Mouse (Mus musculus): Measurements from ENCODE around the gene Islr2.
"Not testable (repeated sequence)": the region's sequence is repeated elsewhere in the genome, so short reads cannot be mapped to it uniquely, and the experiment has no call there.

Gene Islr2

GRCm38 (mm10) chr9:58203516-58204447 is at the start of gene Islr2, which contains the start of gene Islr:
TSS of gene Islr2 (minus strand) at chr9:58204319.
TSS of gene Islr (minus strand) at chr9:58204306.
- peak; percentile 60 to 75 for DNase-seq

DNA sequence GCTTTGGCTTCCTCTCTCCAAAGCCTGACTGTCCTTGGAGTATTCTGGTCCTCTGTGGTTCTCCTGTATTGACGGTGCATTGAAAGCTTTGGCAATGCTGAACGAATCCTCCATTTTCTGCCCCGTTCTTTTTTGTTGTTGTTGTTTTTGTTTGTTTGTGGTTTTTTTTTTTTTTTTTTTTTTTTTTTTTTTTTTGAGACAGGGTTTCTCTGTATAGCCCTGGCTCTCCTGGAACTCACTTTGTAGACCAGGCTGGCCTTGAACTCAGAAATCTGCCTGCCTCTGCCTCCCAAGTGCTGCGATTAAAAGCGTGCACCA is 49.6 kb upstream of the Islr2 start:
- not testable (repeated sequence) for DNase-seq

GRCm38 (mm10) chr9:58253033-58253804 is 49.1 kb upstream of the Islr2 start, which contains the start of gene Stoml1:
TSS of gene Stoml1 (plus strand) at chr9:58253164.
- DNase-seq: peak; percentile 97 to 98

DNA sequence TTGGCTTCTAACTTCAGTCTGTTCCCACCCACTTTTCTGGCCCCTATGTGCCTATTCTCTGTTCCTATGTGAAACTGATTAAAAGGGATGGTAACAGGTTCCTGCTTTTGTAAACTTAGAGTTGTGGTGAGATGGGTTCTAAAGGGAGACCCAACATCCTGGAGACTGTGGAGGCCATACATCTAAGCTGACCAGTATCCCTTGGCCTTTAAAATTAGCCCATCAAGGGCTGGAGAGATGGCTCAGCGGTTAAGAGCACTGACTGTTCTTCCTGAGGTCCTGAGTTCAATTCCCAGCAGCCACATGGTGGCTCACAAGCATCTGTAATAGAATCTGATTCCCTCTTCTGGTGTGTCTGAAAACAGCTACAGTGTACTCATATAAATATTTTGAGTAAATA is 46.6 kb upstream of the Islr2 start:
- not testable (repeated sequence) for DNase-seq

GRCm38 (mm10) chr9:58250322-58250721 is 46.2 kb upstream of the Islr2 start:
- DNase-seq: no peak

- peak; percentile 83 to 85 for DNase-seq
Observed at GRCm38 (mm10) chr9:58249592-58250192, 45.6 kb upstream of the Islr2 start, which contains the start of gene Pml. TSS of gene Pml (minus strand) at chr9:58249786.

- DNase-seq: no peak
Observed at GRCm38 (mm10) chr9:58248746-58249413, 44.8 kb upstream of the Islr2 start.

DNA sequence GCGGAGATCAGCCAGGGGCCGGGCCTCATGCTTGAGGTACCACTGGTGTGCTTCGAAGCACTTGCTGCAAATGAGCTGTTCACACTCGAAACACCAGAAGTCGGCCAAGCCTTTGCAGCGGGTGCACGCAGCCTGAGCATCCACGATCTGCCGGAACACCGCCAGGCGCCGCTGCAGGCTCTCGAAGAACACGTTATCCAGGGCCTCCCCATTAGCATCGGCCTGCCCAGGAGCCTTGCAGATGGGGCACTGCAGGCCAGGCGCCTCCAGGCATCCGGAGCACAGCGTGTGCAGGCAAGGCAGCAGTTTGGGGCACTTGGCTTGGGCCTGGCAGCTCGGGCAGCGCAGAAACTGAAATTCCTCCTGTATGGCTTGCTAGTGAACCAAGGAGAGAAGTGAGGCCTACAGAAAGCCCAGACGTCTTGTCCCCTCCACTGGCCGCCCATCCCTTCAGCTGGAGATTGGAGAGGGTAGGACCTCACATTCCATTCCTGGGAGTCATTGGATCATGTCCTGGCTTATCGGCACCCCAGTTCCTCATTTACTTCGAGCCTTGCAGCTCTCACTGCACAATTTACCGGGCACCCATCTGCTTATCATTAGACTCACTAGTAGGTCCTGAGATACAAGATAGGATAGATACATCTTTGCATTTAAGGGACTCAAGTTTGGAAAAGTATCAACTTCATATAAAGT is 43.1 kb upstream of the Islr2 start:
- DNase-seq: peak; percentile 82 to 83

DNA sequence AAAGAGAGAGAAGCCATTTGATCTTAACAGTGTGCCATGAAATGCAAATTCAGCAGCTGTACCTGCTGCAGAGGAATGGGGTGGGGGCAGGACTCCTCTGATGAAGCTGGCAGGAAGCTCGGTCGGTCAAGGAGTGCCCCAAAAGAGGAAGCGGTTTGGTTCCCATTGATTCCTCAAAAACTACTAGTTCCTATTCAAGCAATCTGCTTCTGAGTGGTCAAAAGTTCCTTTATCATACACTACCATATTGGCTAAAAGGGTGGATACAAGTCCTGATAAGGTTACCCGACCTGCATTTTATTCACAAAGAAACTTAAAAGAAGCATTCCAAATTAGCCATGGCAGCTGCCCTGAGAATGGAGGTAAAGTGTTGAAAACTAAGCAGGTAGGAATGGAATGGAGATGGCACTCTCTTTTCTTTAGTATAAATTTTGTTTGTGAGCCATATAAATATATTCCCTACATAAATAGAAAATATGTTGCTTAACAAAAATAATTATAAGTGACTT is 42.0 kb upstream of the Islr2 start:
- no peak for DNase-seq

GRCm38 (mm10) chr9:58243696-58244095 is 39.6 kb upstream of the Islr2 start:
- DNase-seq: no peak

GRCm38 (mm10) chr9:58242696-58243095 is 38.6 kb upstream of the Islr2 start:
- no peak for DNase-seq

DNA sequence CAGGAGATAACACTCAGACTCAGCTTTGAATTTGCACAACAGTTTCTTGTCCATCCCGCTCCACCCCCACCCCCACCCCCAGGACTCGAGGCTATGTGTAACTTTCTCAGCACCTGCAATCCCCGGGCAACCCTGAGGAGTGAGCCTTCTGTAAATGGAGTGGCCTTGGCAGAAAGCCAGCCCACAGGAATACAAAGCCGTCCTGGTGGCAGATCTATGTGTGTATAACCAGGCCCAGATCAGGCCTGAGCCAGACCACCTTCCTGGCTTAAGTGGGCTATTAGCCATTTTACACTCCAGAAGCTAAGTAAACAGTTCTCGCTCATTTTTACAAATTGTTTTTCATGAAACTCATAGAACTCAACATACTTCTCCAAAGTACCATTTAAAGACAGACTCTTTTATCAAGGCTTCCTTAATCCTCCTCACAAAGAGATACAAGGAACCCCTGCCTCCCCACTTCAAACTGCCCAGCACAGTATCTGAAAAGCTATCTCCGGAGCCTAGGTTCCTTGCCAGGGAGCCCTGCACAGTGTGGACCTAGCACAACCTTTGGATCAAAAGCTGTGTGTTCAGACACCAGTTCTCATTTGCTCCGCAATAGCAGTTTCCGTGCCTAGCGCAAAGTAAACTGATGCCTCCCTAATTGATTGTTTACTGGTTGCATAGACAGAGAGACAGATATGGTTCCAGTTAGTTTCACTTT is 37.8 kb upstream of the Islr2 start:
- peak; percentile 75 to 84 for DNase-seq

DNA sequence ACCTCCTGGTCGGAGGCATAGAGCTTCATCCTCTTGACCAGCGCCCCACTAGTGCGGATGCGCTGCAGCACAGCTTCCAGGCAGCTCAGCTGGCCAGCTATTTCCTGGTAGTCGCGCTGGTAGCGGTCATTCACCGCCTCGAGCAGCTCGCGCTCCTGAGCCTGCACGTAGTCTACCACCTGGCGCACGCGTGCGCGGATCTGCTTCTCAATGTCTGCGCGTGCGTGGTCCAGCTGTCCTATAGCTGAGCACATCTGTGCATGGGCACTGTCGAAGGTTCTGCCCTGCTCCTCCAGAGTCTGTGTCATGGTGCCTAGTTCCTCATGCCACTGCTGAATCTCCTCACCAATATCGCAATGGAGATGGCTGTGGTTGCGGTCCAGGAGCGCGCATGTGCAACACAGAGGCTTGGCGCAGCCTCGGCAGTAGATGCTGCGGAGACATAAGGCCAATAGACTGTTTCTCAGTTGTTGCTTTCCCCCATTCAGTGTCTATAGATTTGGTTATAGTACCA is 30.4 kb upstream of the Islr2 start:
- DNase-seq: no peak

DNA sequence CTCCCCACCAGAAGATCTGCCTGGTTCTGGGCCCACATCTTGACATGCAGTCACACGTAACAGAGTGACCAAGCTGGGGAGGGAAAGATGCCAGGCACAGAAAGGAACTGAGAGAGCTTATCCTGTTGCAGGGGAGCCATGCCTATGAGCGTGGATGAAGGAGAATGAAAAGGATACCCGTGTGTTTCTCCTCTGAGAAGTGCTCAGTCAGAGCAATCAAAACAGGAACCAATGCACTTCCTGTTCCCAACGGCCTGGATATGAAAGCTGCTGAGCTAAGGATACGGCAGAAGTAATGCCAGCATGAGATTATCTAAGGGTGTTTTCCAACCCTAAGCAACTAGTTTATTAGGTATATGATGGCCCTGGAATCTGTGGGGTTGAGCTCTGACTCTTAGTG is 28.3 kb upstream of the Islr2 start:
- peak in 1 of 2 experiments; percentile 33 for DNase-seq

- DNase-seq: no peak
Observed at GRCm38 (mm10) chr9:58231746-58232145, 27.6 kb upstream of the Islr2 start.

- no peak for DNase-seq
Observed at GRCm38 (mm10) chr9:58228777-58229466, 24.8 kb upstream of the Islr2 start.

DNA sequence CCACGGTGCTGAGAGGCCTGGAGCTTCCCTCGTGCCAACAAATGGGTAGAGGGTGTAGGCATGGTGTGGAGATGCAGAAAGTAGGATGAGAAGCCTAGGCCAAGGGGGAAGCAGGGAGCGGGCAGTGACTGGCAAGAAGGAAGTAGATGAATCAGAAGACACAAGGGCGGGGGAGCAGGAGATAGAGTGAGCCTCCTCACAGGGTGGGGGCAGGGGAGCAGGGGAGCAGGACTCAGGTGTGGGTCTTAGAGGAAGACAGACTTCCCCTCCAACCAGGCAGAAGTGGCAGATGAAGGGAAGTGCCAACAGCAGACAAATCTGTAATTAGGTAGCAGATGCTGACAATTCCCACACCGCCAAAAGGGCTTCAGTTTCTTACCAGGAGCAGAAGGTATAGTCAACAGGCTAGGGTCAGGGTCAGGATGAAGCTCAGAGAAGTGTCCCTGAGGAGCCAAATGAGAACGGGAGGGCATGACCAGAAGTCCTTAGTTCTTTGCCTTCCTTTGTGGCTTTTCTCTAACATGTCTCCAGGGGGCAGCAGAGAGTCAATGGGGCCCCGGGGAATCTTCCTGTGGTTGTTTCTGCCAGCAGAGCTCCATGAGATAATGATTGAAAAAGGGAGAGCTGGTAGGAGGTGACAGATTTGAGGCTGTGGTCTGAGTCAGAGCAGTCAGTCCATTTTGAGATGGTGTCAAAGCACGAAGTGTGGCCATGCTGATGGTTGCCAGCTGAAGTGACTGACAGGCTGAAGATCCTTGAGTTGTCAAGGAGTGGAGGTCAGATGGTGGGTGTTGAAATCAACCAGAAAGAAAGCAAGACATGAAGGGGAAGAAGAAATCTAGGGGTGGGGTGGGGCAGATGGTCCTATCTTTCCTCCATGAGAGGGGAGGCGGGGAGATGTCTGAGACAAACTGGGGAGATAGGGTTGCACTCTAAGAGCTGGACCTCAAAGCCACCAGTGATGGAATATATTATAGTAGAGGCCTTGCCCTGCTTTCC is 22.1 kb upstream of the Islr2 start:
- peak; percentile 33 to 52 for DNase-seq

GRCm38 (mm10) chr9:58224356-58224755 is 20.2 kb upstream of the Islr2 start:
- no peak for DNase-seq

Data from lung, adult 18-20 months (tissue).